Mouse (Mus musculus): ENCODE results near the gene Prss47. TPM values are rescaled to one million over a fixed set of nuclear protein-coding genes. Genes with fewer than 3 reads are reported as not detected.

The Prss47 gene
- not detected in 2 replicates for polyA plus RNA-seq (2012; rRNA removed)

DNA sequence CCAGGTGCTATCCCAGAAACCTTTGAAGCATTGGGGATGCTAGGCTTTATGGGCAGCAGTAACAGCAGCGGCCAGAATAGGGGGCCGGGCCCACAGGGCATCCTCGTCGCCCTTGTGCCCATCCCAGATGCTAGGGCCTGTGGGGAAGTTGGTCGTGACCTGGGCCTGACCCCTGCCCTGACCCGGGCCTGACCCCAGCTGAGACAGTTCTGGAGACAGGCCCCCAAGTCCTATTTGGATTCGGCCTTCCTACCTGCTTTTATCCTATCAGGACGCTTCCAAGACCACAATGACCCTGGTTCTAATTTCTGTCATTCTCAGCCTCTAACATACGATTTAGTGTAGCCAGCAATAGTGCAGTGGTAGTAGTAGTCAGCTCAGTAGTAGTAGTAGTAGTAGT lies at the start of gene Prss47:
Gene Prss47 (minus strand): TSS at position 101 of the 400 bp plus-strand sequence.
- TF ChIP-seq CTCF (IDR thresholded peaks at IDR 0.05; ENCODE audit: insufficient read depth, low read length) (no peak), POLR2A (IDR thresholded peaks at IDR 0.05; ENCODE audit: borderline replicate concordance, extremely low read depth, low read depth, low read length) (no peak)
- WGBS, result 82% methylated on average over 9 of the region's 9 CpGs
- DNase-seq, result no peak

DNA sequence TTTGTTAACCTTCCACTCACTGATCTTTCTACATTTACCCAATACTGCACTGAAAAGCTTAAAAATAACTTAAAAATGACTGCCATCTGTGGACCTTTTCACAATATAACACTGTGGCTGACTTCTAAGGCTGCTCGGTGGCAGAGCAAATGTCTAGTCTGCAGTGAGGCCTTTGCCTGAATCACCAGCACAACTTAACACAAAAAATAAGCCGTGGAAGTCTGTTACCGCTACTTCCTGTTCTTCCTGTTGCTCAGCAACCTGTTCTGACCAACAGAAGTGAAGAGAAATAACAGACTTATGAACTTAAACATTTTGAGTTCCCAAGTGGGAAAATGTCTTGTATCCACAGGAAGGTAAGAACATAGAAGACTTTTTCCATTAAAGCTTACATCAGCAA lies 48.7 kb upstream of the Prss47 start:
- Histone ChIP-seq H3K4me3 (replicated peaks; ENCODE audit: extremely low read depth, low read depth, low read length) (no peak overlapping the region), H3K4me1 (ENCODE audit: control insufficient read depth, insufficient read depth, low read length) (no peaks in the 10 kb centered on the region; the same call in 1 of the 2 replicates)
- no peak for TF ChIP-seq CTCF (IDR thresholded peaks at IDR 0.05; ENCODE audit: insufficient read depth, low read length)
- no peak for TF ChIP-seq POLR2A (IDR thresholded peaks at IDR 0.05; ENCODE audit: borderline replicate concordance, extremely low read depth, low read depth, low read length)
- DNase-seq, result no peak
- WGBS, result 83% methylated on average over 3 of the region's 3 CpGs

More for the DNA sequence above, at the start of gene Prss47:
- no peak within 1 kb of the TSS for H3K4me3 ChIP-seq (replicated peaks; ENCODE audit: extremely low read depth, low read depth, low read length)
- H3K4me1 ChIP-seq (ENCODE audit: control insufficient read depth, insufficient read depth, low read length), result no peaks in the 10 kb centered on the region

DNA sequence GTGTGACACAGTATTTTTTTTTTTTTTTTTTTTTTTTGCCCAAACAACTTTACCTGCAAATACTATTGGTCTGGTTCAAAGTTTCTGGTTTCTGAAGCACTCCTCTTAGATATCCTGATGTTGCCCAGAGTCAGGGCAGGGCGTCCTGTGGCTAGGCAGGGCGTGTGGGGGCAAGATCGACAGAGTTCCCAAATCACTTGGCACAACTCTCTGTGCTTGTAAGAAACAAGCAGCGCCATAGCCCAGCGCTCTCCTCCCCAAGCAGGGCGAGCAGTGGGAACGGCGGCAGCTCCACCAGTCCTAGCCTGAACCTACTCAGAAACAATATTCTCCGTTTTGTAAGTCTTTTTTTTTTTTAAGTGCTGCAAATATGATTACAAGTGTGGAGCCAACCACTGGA lies 48.1 kb upstream of the Prss47 start:
- no peak for DNase-seq
- H3K4me3 ChIP-seq (replicated peaks; ENCODE audit: extremely low read depth, low read depth, low read length), result no peak overlapping the region
- no peaks in the 10 kb centered on the region; the same call in 1 of the 2 replicates for H3K4me1 ChIP-seq (ENCODE audit: control insufficient read depth, insufficient read depth, low read length)
- no peak for TF ChIP-seq CTCF (IDR thresholded peaks at IDR 0.05; ENCODE audit: insufficient read depth, low read length)
- TF ChIP-seq POLR2A (IDR thresholded peaks at IDR 0.05; ENCODE audit: borderline replicate concordance, extremely low read depth, low read depth, low read length), result no peak
- 92% methylated on average over 9 of the region's 9 CpGs for WGBS

DNA sequence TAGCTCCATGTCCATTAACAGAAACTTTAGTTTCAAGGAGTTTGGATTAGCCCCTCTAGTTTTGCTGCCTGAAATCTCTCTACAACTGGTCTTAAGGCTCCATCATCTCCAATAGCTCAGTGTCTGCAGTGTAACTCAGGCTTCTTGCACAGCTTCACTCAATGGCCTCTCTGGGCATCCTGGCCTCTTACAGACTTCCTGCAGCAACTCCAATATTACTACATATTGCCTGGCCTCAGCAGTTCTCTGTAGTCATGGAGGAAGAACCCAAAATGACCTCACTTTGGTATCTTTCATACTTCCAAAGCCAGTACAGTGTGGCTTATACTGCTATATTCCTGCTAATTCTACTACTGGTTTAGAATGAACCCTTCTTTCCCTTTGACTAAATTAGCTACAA lies 44.5 kb upstream of the Prss47 start:
- no peak for DNase-seq
- no peak for TF ChIP-seq CTCF (IDR thresholded peaks at IDR 0.05; ENCODE audit: insufficient read depth, low read length)
- no peak for TF ChIP-seq POLR2A (IDR thresholded peaks at IDR 0.05; ENCODE audit: borderline replicate concordance, extremely low read depth, low read depth, low read length)

DNA sequence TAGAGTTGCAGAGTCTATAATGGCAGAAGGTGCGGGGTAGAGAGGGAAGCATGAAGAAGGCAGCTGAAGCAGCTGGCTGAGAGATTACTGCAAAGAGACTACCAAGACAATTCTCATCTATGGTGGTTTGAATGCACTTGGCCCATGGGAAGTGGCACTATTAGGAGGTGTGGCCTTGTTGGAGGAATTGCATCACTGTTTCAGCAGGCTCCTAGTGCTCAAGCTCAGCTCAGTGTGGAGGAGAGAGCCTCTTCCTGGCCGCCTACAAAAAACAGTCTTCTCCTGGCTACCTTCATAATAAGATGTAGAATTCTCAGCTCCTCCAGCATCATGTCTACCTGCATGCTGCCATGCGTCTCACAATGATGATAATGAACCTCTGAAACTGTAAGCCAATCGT lies 43.4 kb upstream of the Prss47 start:
- no peak for DNase-seq
- WGBS, result 98% methylated on average over 4 of the region's 4 CpGs
- TF ChIP-seq CTCF (IDR thresholded peaks at IDR 0.05; ENCODE audit: insufficient read depth, low read length), result no peak
- TF ChIP-seq POLR2A (IDR thresholded peaks at IDR 0.05; ENCODE audit: borderline replicate concordance, extremely low read depth, low read depth, low read length), result no peak
- no peak overlapping the region for H3K4me3 ChIP-seq (replicated peaks; ENCODE audit: extremely low read depth, low read depth, low read length)
- H3K4me1 ChIP-seq (ENCODE audit: control insufficient read depth, insufficient read depth, low read length), result no peaks in the 10 kb centered on the region; the same call in 1 of the 2 replicates

More for the DNA sequence above, 44.5 kb upstream of the Prss47 start:
- H3K4me3 ChIP-seq (replicated peaks; ENCODE audit: extremely low read depth, low read depth, low read length), result no peak overlapping the region
- no peaks in the 10 kb centered on the region; the same call in 1 of the 2 replicates for H3K4me1 ChIP-seq (ENCODE audit: control insufficient read depth, insufficient read depth, low read length)

DNA sequence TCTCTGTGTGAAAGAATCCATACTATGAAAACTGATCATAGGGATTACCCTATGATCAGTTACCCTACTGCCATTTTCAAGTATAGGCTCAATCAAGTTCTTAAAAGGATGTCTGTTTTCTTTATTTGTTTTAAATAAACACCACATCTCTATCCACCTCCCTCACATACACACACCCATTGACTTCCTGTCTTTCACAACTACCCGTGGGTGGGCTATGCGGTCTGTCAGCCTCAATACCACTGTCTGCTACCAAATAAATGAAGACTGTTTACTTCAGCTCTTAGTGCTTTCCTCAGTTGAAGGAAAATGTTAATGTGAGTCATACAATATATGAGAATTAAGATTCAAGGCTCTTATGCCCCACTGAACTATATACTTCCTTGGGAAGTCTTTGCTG lies 17.4 kb upstream of the Prss47 start:
- no peaks in the 10 kb centered on the region for H3K4me1 ChIP-seq (ENCODE audit: control insufficient read depth, insufficient read depth, low read length)
- WGBS, result 39% methylated on average over 2 of the region's 2 CpGs
- DNase-seq, result no peak
- no peak overlapping the region for H3K4me3 ChIP-seq (replicated peaks; ENCODE audit: extremely low read depth, low read depth, low read length)
- no peak for TF ChIP-seq POLR2A (IDR thresholded peaks at IDR 0.05; ENCODE audit: borderline replicate concordance, extremely low read depth, low read depth, low read length)
- no peak for TF ChIP-seq CTCF (IDR thresholded peaks at IDR 0.05; ENCODE audit: insufficient read depth, low read length)

DNA sequence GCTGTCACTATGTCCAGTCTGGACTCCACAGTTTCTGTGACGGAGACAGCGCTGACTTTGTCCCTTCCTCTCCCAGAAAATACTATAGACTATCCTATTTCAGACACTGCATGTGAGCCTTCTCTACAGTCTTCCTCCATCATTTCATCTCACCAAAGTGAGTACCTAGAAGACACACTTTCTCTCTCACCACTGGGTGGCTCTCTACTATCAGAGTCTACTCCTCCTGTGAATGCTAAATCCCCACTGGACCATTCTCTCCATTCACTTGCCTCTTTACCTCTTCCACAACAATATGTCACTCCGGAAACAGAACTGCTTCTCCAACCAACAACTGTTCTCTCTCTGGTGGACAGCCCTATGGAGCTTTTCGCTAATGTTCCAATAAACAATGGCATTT lies 17.5 kb downstream of the Prss47 start:
- TF ChIP-seq CTCF (IDR thresholded peaks at IDR 0.05; ENCODE audit: insufficient read depth, low read length), result no peak
- TF ChIP-seq POLR2A (IDR thresholded peaks at IDR 0.05; ENCODE audit: borderline replicate concordance, extremely low read depth, low read depth, low read length), result no peak
- Histone ChIP-seq H3K4me1 (ENCODE audit: control insufficient read depth, insufficient read depth, low read length) (no peaks in the 10 kb centered on the region), H3K4me3 (replicated peaks; ENCODE audit: extremely low read depth, low read depth, low read length) (no peak overlapping the region)
- whole genome bisulfite sequencing, result 59% methylated on average over 4 of the region's 4 CpGs
- DNase-seq, result no peak

DNA sequence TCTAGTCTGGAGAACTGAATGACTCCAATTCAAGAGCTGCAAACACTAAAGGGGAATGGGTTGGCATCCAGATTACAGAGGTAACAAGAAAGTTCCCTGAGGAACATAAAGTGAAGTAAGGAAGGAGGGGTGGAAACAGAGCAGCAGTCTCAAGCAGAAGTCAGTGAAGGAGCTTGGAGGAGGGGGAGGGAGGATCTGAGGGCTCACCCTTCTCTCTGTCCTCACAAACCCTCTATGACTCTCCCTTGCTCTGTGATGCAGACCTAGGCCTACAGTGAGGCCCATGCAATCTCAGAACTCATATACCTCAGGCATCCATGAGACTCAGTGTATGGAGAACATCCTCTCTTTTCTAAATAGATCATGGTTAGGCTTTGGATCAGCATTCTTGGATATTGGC lies 19.8 kb downstream of the Prss47 start, which contains the start of gene Spata31d1c:
Gene Spata31d1c (plus strand): TSS at position 301 of the 400 bp plus-strand sequence.
- TF ChIP-seq POLR2A (IDR thresholded peaks at IDR 0.05; ENCODE audit: borderline replicate concordance, extremely low read depth, low read depth, low read length), result no peak
- Histone ChIP-seq H3K4me1 (ENCODE audit: control insufficient read depth, insufficient read depth, low read length) (no peaks in the 10 kb centered on the region), H3K4me3 (replicated peaks; ENCODE audit: extremely low read depth, low read depth, low read length) (no peak within 1 kb of the TSS)
- no peak for DNase-seq

DNA sequence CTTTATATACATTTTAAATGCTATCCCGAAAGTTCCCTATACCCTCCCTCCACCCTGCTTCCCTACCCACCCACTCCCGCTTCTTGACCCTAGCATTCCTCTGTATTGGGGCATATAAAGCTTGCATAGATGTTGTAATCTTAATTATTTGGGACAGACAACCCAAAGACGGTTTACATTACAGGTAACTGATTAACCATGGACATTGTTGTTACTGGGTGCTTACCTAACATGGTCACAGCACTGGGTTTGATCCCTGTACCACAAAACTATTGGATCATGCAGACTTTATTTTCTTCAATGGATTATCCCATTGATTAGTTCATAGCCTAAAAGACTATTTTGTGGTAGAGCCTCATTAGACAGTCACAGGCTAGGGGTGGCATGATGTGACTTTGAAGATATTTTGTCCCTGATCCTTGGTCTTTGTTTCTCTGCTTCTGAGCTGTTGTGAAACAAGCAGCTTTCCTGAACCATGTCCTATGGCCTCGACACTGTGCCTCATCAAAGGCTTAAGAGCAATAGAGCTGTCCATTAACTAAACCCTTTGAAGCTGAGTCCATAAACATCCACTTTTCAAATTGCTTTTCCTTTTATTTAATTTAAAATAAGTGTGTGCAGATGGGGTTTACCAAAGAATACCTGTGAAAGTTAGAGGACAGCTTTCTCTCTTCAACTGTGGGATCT lies 41.4 kb downstream of the Prss47 start:
- no peak overlapping the region for H3K4me3 ChIP-seq (replicated peaks; ENCODE audit: extremely low read depth, low read depth, low read length)
- no peaks in the 10 kb centered on the region for H3K4me1 ChIP-seq (ENCODE audit: control insufficient read depth, insufficient read depth, low read length)
- TF ChIP-seq CTCF (IDR thresholded peaks at IDR 0.05; ENCODE audit: insufficient read depth, low read length) (no peak), POLR2A (IDR thresholded peaks at IDR 0.05; ENCODE audit: borderline replicate concordance, extremely low read depth, low read depth, low read length) (no peak)
- DNase-seq, result no peak
- 64% methylated on average over 4 of the region's 4 CpGs for whole genome bisulfite sequencing

DNA sequence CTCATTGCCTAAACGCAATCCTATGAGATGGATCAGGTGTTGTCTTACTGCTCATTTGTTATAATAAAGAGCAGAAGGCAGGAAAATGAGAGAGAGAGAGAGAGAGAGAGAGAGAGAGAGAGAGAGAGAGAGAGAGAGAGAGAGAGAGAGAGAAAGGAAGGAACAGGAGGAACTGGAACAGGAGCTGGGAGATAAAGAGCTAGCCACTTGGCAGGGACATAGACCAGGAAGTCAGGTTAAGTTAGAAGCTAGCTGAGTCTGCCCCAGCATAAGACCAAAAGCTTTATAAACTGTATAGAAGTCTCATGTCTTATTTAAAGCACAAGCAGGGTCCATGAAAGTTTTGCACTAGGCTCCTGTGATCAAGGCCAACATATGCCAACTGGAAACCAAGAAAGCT lies 44.6 kb downstream of the Prss47 start:
- no peak for DNase-seq
- Histone ChIP-seq H3K4me3 (replicated peaks; ENCODE audit: extremely low read depth, low read depth, low read length) (no peak overlapping the region), H3K4me1 (ENCODE audit: control insufficient read depth, insufficient read depth, low read length) (no peaks in the 10 kb centered on the region)
- TF ChIP-seq CTCF (IDR thresholded peaks at IDR 0.05; ENCODE audit: insufficient read depth, low read length) (no peak), POLR2A (IDR thresholded peaks at IDR 0.05; ENCODE audit: borderline replicate concordance, extremely low read depth, low read depth, low read length) (no peak)
- 66% methylated on average over 1 of the region's 1 CpGs for WGBS

All from lung, adult 2 months (tissue).